Mouse (Mus musculus): ENCODE measurements at regions not wholly inside any gene's neighbourhood (a gene's known extent, or its start where the extent isn't known, plus 50 kb on each side); places are given as distances from the start of the nearest gene placed in this dataset.

- Histone ChIP-seq H3K27ac (ENCODE audit: insufficient read depth, low read depth) (no peak overlapping the region), H3K9me3 (replicated peaks; ENCODE audit: low read length) (no peaks in the 10 kb centered on the region), H3K79me2 (replicated peaks; ENCODE audit: control insufficient read depth, extremely low read depth, insufficient read depth, poor library complexity, severe bottlenecking) (no peaks in the 10 kb centered on the region), H3K27me3 (replicated peaks) (no peaks in the 10 kb centered on the region), H3K9ac (ENCODE audit: insufficient read depth, low read depth) (no peak overlapping the region), H3K4me3 (replicated peaks in 1 of 3; ENCODE audit: low read depth in 2 of 3, low read length in 2 of 3, poor library complexity in 1 of 3) (no peak overlapping the region), H3K36me3 (replicated peaks in 1 of 2; ENCODE audit: control insufficient read depth in 1 of 2, insufficient read depth in 1 of 2, low read length in 1 of 2) (no peaks in the 10 kb centered on the region), H3K4me1 (ENCODE audit: control insufficient read depth in 1 of 2, insufficient read depth in 2 of 2) (peaks cover 4 to 29% of the 10 kb centered on the region in 2 experiments), H3K4me2 (ENCODE audit: insufficient read depth, low read depth, poor library complexity, severe bottlenecking) (no peak overlapping the region)
- in situ Hi-C loops (cut with MboI; ENCODE audit: low pct_ligation_motif_present, low pct_unique_long_range_greater_than_20kb, low sequenced_read_pairs), result no loop called here
- no peak for DNase-seq (ENCODE audit: extremely low read depth)
- no peak for TF ChIP-seq KAT2A (IDR thresholded peaks at IDR 0.05; ENCODE audit: insufficient replicate concordance, low read length)
- TF ChIP-seq GABPA (IDR thresholded peaks at IDR 0.05; ENCODE audit: insufficient replicate concordance, low read depth, low read length), result no peak
- no peak for TF ChIP-seq ZKSCAN1 (IDR thresholded peaks at IDR 0.05; ENCODE audit: borderline replicate concordance, low read depth, low read length)
- no peak for TF ChIP-seq MEF2A (IDR thresholded peaks at IDR 0.05; ENCODE audit: borderline replicate concordance, low read depth, low read length)
- TF ChIP-seq ETS1 (conservative IDR thresholded peaks at IDR 0.05; ENCODE audit: low read depth, low read length), result no peak
- TF ChIP-seq NRF1 (IDR thresholded peaks at IDR 0.05; ENCODE audit: low read depth, low read length), result no peak
- TF ChIP-seq ZMIZ1 (IDR thresholded peaks at IDR 0.05; ENCODE audit: low read depth, low read length), result no peak
- no peak for TF ChIP-seq PAX5 (IDR thresholded peaks at IDR 0.05; ENCODE audit: low read length)
- TF ChIP-seq USF1 (IDR thresholded peaks at IDR 0.05; ENCODE audit: low read depth, low read length), result no peak
- no peak for TF ChIP-seq MXI1 (IDR thresholded peaks at IDR 0.05; ENCODE audit: low read depth, low read length)
- no peak for TF ChIP-seq MYC (IDR thresholded peaks at IDR 0.05; ENCODE audit: low read depth, low read length)
- TF ChIP-seq RAD21 (IDR thresholded peaks at IDR 0.05; ENCODE audit: low read depth, low read length), result no peak
- TF ChIP-seq POLR2A (IDR thresholded peaks at IDR 0.05; ENCODE audit: low read depth, low read length), result no peak
- no peak for TF ChIP-seq POLR2AphosphoS2 (IDR thresholded peaks at IDR 0.05; ENCODE audit: low read depth, low read length)
- TF ChIP-seq USF2 (conservative IDR thresholded peaks at IDR 0.05; ENCODE audit: low read depth, low read length), result no peak
- TF ChIP-seq CHD2 (IDR thresholded peaks at IDR 0.05; ENCODE audit: low read length), result no peak
- no peak for TF ChIP-seq MAX (IDR thresholded peaks at IDR 0.05; ENCODE audit: low read length)
- dilution Hi-C loops (cut with MboI; ENCODE audit: extremely low pct_ligation_motif_present, extremely low pct_unique_long_range_greater_than_20kb, low sequenced_read_pairs), result no loop called here
Observed at GRCm38 (mm10) chr2:34079282-34079681, 191.5 kb upstream of the Mvb12b start.

GRCm38 (mm10) chr2:34078875-34079262 lies 191.1 kb upstream of the Mvb12b start:
- in situ Hi-C loops (cut with MboI; ENCODE audit: low pct_ligation_motif_present, low pct_unique_long_range_greater_than_20kb, low sequenced_read_pairs), result no loop called here
- Histone ChIP-seq H3K27me3 (replicated peaks) (no peaks in the 10 kb centered on the region), H3K9ac (ENCODE audit: insufficient read depth, low read depth) (no peak overlapping the region), H3K4me3 (replicated peaks in 1 of 3; ENCODE audit: low read depth in 2 of 3, low read length in 2 of 3, poor library complexity in 1 of 3) (no peak overlapping the region), H3K9me3 (replicated peaks; ENCODE audit: low read length) (no peaks in the 10 kb centered on the region), H3K79me2 (replicated peaks; ENCODE audit: control insufficient read depth, extremely low read depth, insufficient read depth, poor library complexity, severe bottlenecking) (no peaks in the 10 kb centered on the region), H3K4me1 (ENCODE audit: control insufficient read depth in 1 of 2, insufficient read depth in 2 of 2) (peaks cover 7 to 33% of the 10 kb centered on the region in 2 experiments), H3K36me3 (replicated peaks in 1 of 2; ENCODE audit: control insufficient read depth in 1 of 2, insufficient read depth in 1 of 2, low read length in 1 of 2) (no peaks in the 10 kb centered on the region), H3K27ac (ENCODE audit: insufficient read depth, low read depth) (no peak overlapping the region), H3K4me2 (ENCODE audit: insufficient read depth, low read depth, poor library complexity, severe bottlenecking) (no peak overlapping the region)
- dilution Hi-C loops (cut with MboI; ENCODE audit: extremely low pct_ligation_motif_present, extremely low pct_unique_long_range_greater_than_20kb, low sequenced_read_pairs), result no loop called here
- no peak for TF ChIP-seq JUN (IDR thresholded peaks at IDR 0.05; ENCODE audit: insufficient read depth, low read depth, low read length)
- DNase-seq (ENCODE audit: extremely low read depth), result no peak
